Mouse (Mus musculus): ENCODE measurements around the gene Smndc1.

DNA sequence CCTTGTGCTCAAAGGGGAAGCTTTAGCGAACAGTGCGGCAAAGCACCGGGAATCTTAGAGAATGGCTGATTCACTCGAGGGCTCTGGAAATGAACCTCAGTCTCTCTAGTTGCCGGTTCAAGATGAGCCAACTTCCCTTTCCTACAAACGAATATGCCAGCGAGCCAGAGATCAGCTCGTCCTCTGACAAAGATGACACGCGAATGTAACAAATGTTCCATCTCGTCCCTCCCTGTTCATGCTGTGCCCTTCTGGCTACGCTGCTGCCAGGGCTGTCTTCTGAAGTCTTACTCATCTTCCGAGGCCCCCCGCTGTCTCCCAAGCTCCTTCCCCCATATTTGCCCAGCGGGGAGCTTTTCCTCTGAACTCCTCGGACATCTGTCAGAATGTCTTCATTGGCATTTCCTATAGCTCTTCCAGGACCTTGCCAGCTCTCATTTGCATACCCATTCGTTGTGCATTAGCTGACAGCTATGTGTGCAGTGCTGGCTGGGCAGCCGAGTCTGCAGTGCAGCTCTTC is 14.5 kb upstream of the Smndc1 start:
- TF ChIP-seq CTCF (IDR thresholded peaks at IDR 0.05; ENCODE audit: low read depth) (no peak), EP300 (IDR thresholded peaks at IDR 0.05; ENCODE audit: low read depth) (no peak)
